In genomic region chr7:45323069-45323468, GRCm38 (mm10) we compare ENCODE assay signal across 24 mouse cellular contexts. TPM values are rescaled to one million over a fixed set of nuclear protein-coding genes. Genes with fewer than 3 reads are reported as not detected.
"Had no signal": no experiment of that assay in that cellular context is flagged by ENCODE, and none has a peak within 500 bp of the region (broad histone marks: within the 10 kb centered on the region; RNA-seq: fewer than 3 reads in every experiment).

No protein-coding gene starts in this region.

- H3K4me3 ChIP-seq: megakaryocyte, embryonic 14.5 days; midbrain, embryonic 13.5 days; midbrain, embryonic 15.5 days; neural tube, embryonic 12.5 days; stomach, embryonic 15.5 days had no signal

- H3K27me3 ChIP-seq: midbrain, embryonic 13.5 days; midbrain, embryonic 15.5 days; neural tube, embryonic 12.5 days; stomach, embryonic 15.5 days had no signal

- H3K4me2 ChIP-seq: lung, embryonic 14.5 days; midbrain, embryonic 11.5 days; midbrain, embryonic 13.5 days; midbrain, embryonic 15.5 days; neural tube, embryonic 12.5 days; stomach, embryonic 15.5 days had no signal

- ATAC-seq: midbrain, embryonic 13.5 days; midbrain, embryonic 15.5 days had no signal

- H3K9me3 ChIP-seq: midbrain, embryonic 15.5 days; stomach, embryonic 15.5 days had no signal

- DNase-seq: lung, adult 18-20 months; lung, embryonic 14.5 days; lung, postnatal 10 days; lung, postnatal 36 days; right cerebral cortex, postnatal 14 days; thymus, adult 2 months; thymus, postnatal 25 days; thymus, postnatal 4 days had no signal

- H3K9ac ChIP-seq: liver, embryonic 14.5 days; lung, embryonic 14.5 days; midbrain, embryonic 13.5 days; midbrain, embryonic 15.5 days; neural tube, embryonic 12.5 days; stomach, embryonic 15.5 days had no signal

- H3K4me1 ChIP-seq: megakaryocyte, embryonic 14.5 days; midbrain, embryonic 13.5 days; midbrain, embryonic 15.5 days; neural tube, embryonic 12.5 days; stomach, embryonic 15.5 days had no signal

- H3K36me3 ChIP-seq: midbrain, embryonic 15.5 days had no signal

- H3K27ac ChIP-seq: liver, embryonic 14.5 days; macrophage; midbrain, embryonic 13.5 days; midbrain, embryonic 15.5 days; neural tube, embryonic 12.5 days; stomach, embryonic 15.5 days had no signal

RNA-seq across cellular contexts. Expression of gene Hrc, which starts 12.0 kb away (rescaled TPM):
- total RNA-seq: megakaryocyte progenitor cell, adult 5-6 weeks; monocyte, adult 5-6 weeks; neutrophil, adult 5-6 weeks had no signal
- polyA plus RNA-seq: macrophage had no signal

RNA-seq across cellular contexts. Expression of gene Ppfia3, which starts 43.8 kb away (rescaled TPM):
- total RNA-seq: megakaryocyte progenitor cell, adult 5-6 weeks; neutrophil, adult 5-6 weeks had no signal
- polyA plus RNA-seq: macrophage had no signal

RNA-seq across cellular contexts. Expression of gene Slc6a21, which starts 45.8 kb away (rescaled TPM):
- total RNA-seq: megakaryocyte progenitor cell, adult 5-6 weeks; midbrain, postnatal 0 days; monocyte, adult 5-6 weeks; neutrophil, adult 5-6 weeks had no signal
- polyA plus RNA-seq: liver, embryonic 14.5 days; liver, embryonic 16.5 days; lung, embryonic 14.5 days; lung, embryonic 16.5 days; macrophage; midbrain, embryonic 11.5 days; midbrain, embryonic 13.5 days; midbrain, embryonic 15.5 days; midbrain, postnatal 0 days; neural tube, embryonic 12.5 days; neural tube, embryonic 14.5 days; stomach, embryonic 15.5 days; urinary bladder, adult 2 months had no signal

RNA-seq across cellular contexts. Expression of gene Lin7b, which starts 47.3 kb away (rescaled TPM):
- total RNA-seq: megakaryocyte progenitor cell, adult 5-6 weeks; monocyte, adult 5-6 weeks had no signal
- polyA plus RNA-seq: liver, embryonic 16.5 days; macrophage had no signal
